In the genomic region with DNA sequence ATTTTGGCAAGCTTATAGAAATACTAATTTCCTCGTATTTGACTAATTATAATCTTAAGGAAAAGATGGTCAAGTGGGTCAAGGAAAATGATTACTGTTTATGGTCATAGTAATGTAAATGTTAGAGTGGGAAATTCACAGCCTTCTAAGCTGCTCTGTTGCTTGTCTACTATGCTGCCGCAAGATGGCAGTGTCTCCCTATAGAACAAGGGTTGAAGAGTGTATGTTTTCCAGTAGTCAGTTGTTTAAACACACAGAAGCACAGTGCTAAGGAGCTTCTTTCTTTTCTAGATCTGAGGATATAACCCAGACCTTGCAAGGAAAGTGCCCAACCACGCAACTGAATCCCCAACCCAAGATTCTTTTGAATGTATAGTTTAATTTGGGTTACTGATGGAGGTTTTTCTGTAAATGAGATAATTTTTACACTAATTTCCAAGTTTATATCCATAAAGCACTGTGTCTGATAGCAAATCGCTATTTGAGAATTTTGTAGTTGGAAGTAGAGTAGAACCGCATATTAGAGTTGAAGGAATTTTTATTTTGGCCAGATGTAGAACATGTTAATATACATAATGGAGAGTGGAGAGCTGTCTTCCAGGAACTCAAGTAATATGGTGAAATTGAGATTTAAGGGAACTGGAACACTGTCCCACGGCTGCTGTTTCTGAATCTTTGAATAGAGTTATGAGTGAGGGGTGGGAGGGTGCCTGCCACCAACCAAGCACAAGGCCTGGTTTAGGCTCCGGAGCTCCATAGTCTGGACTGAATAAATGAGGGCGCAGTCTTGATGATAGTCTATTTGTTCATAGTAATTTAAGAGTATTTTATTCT, we compare ENCODE assay signal across 8 mouse cellular contexts. TPM values are rescaled to one million over a fixed set of nuclear protein-coding genes. Genes with fewer than 3 reads are reported as not detected.
DNase-seq lines count a peak whose midpoint lies in the region; ATAC-seq lines count a peak whose summit lies in the region.

No protein-coding gene starts in this region.

- H3K9ac ChIP-seq in forebrain, embryonic 11.5 days (ENCODE audit: low read length): no peak overlapping the region
- no peak overlapping the region for H3K9ac ChIP-seq in hindbrain, embryonic 16.5 days (ENCODE audit: low read depth, low read length)

- ATAC-seq in forebrain, embryonic 11.5 days (replicated peaks; ENCODE audit: low FRiP score): peak; percentile 88
- ATAC-seq in hindbrain, embryonic 16.5 days: peak; percentile 95

- no peak overlapping the region for H3K27ac ChIP-seq in forebrain, embryonic 11.5 days (ENCODE audit: low read depth, low read length)
- H3K27ac ChIP-seq in hindbrain, embryonic 16.5 days (ENCODE audit: low read depth, low read length): no peak overlapping the region
- peak overlapping the region; percentile 69; the same call in 1 of the 2 replicates for H3K27ac ChIP-seq in midbrain, embryonic 10.5 days (replicated peaks)

- DNase-seq in layer of hippocampus, adult 11-12 months (ENCODE audit: low spot score): peak; percentile 57
- no peak for DNase-seq in layer of hippocampus, adult 9-11 months
- peak; percentile 31 for DNase-seq in c-Kit-positive CD71-positive TER-119-negative erythroid progenitor cells, embryonic 14.5 days (ENCODE audit: low read depth)
- DNase-seq in forebrain, embryonic 11.5 days (ENCODE audit: low spot score): peak; percentile 74
- DNase-seq in layer of hippocampus, postnatal 36 days: peak; percentile 37 to 56
- DNase-seq in midbrain, embryonic 10.5 days (ENCODE audit: low spot score): peak; percentile 59
- peak; percentile 82 for DNase-seq in right cerebral cortex, postnatal 4 days

- no peaks in the 10 kb centered on the region for H3K36me3 ChIP-seq in forebrain, embryonic 11.5 days (ENCODE audit: control insufficient read depth, insufficient read depth, low read length)
- no peaks in the 10 kb centered on the region for H3K36me3 ChIP-seq in hindbrain, embryonic 16.5 days (ENCODE audit: control insufficient read depth, insufficient read depth, low read length)
- H3K36me3 ChIP-seq in midbrain, embryonic 10.5 days: no peaks in the 10 kb centered on the region

- no peaks in the 10 kb centered on the region for H3K4me1 ChIP-seq in forebrain, embryonic 11.5 days (replicated peaks; ENCODE audit: control insufficient read depth, insufficient read depth, low read length)
- no peaks in the 10 kb centered on the region for H3K4me1 ChIP-seq in hindbrain, embryonic 16.5 days (ENCODE audit: control insufficient read depth, insufficient read depth, low read depth, low read length)
- no peaks in the 10 kb centered on the region; the same call in 1 of the 2 replicates for H3K4me1 ChIP-seq in midbrain, embryonic 10.5 days

- H3K27me3 ChIP-seq in forebrain, embryonic 11.5 days (ENCODE audit: control insufficient read depth, insufficient read depth, low read length): no peaks in the 10 kb centered on the region
- no peaks in the 10 kb centered on the region for H3K27me3 ChIP-seq in hindbrain, embryonic 16.5 days (replicated peaks; ENCODE audit: control insufficient read depth, insufficient read depth, low read length)
- H3K27me3 ChIP-seq in midbrain, embryonic 10.5 days (ENCODE audit: low read depth, poor library complexity, severe bottlenecking): no peaks in the 10 kb centered on the region

- H3K4me3 ChIP-seq in forebrain, embryonic 11.5 days (ENCODE audit: low read depth, low read length): no peak overlapping the region
- no peak overlapping the region for H3K4me3 ChIP-seq in hindbrain, embryonic 16.5 days (ENCODE audit: low read length)
- H3K4me3 ChIP-seq in midbrain, embryonic 10.5 days: no peak overlapping the region

- WGBS in forebrain, embryonic 11.5 days: 58% methylated on average over 8 of the region's 8 CpGs
- 50% methylated on average over 8 of the region's 8 CpGs for WGBS in hindbrain, embryonic 16.5 days
- 51% methylated on average over 8 of the region's 8 CpGs for WGBS in midbrain, embryonic 10.5 days

- H3K4me2 ChIP-seq in forebrain, embryonic 11.5 days (ENCODE audit: low read depth, low read length, severe bottlenecking): no peak overlapping the region
- H3K4me2 ChIP-seq in hindbrain, embryonic 16.5 days (ENCODE audit: low read length): no peak overlapping the region

- no peaks in the 10 kb centered on the region for H3K9me3 ChIP-seq in forebrain, embryonic 11.5 days (ENCODE audit: control insufficient read depth, low read length)
- no peaks in the 10 kb centered on the region for H3K9me3 ChIP-seq in hindbrain, embryonic 16.5 days (ENCODE audit: control insufficient read depth, low read length)
- H3K9me3 ChIP-seq in midbrain, embryonic 10.5 days (replicated peaks): no peaks in the 10 kb centered on the region

RNA-seq across cellular contexts. Expression of a gene that starts 40.1 kb away (rescaled TPM):
- 403 and 409 TPM in 2 replicates for polyA plus RNA-seq in forebrain, embryonic 11.5 days (2014; fragmentation: Nextera tagmentation; extraction: Ambion mirVana)
- 283 and 302 TPM in 2 replicates for polyA plus RNA-seq in hindbrain, embryonic 16.5 days (2015; fragmentation: Nextera tagmentation; extraction: Ambion mirVana)
- total RNA-seq in layer of hippocampus, postnatal 36 days (2021): 100 to 1,000 TPM in 1 of 2 experiments, 10 to 100 TPM in 1; 92.8 to 101 TPM
- 311 and 325 TPM in 2 replicates for polyA plus RNA-seq in midbrain, embryonic 10.5 days (2016; fragmentation: Nextera tagmentation; extraction: Ambion mirVana)
